Mouse (Mus musculus) stomach, embryonic 14.5 days (tissue): Measurements from ENCODE around the gene Pop7. TPM values are rescaled to one million over a fixed set of nuclear protein-coding genes. Genes with fewer than 3 reads are reported as not detected.

ENCODE experiments used
- ATAC-seq: fragments of 200-750 bp; cut with Nextera tagmentation; 2 replicates; pipeline ENCODE4 v1.8.0; 2017; ENCODE audit warnings: low read depth, moderate TSS enrichment; ENCODE audit not compliant: insufficient number of reproducible peaks, insufficient read depth, low FRiP score
- H3K27ac ChIP-seq: fragments of 300-500 bp; sonication (generic); 2 replicates; pipeline ENCODE4 v1.5.1; 2014; ENCODE audit warnings: mild to moderate bottlenecking, low read length, moderate library complexity, mixed read lengths
- H3K27me3 ChIP-seq: fragments of 300-500 bp; sonication (generic); 2 replicates; pipeline ENCODE4 v1.6.1; 2014; ENCODE audit warnings: low read length, control low read depth, mixed read lengths; ENCODE audit not compliant: control insufficient read depth, insufficient read depth
- H3K36me3 ChIP-seq: fragments of 300-500 bp; sonication (generic); 2 replicates; pipeline ENCODE4 v1.6.1; 2014; ENCODE audit warnings: mild to moderate bottlenecking, control low read depth, low read length, moderate library complexity, mixed read lengths; ENCODE audit not compliant: control insufficient read depth, insufficient read depth
- H3K4me1 ChIP-seq: fragments of 300-500 bp; sonication (generic); 2 replicates; pipeline ENCODE4 v1.6.1; 2014; ENCODE audit warnings: low read length, control low read depth, mixed read lengths; ENCODE audit not compliant: control insufficient read depth, insufficient read depth
- H3K4me2 ChIP-seq: fragments of 300-500 bp; sonication (generic); replicated peaks from 2 replicates; pipeline ENCODE4 v1.6.1; 2014; ENCODE audit warnings: low read depth, low read length, control low read depth
- H3K4me3 ChIP-seq: fragments of 300-500 bp; sonication (generic); 2 replicates; pipeline ENCODE4 v1.5.1; 2014; ENCODE audit warnings: low read depth, low read length, control low read depth
- H3K9ac ChIP-seq: fragments of 300-500 bp; sonication (generic); replicated peaks from 2 replicates; pipeline ENCODE4 v1.6.1; 2014; ENCODE audit warnings: low read depth, mild to moderate bottlenecking, control low read depth, low read length, moderate library complexity, mixed read lengths
- H3K9me3 ChIP-seq: fragments of 300-500 bp; sonication (generic); 2 replicates; pipeline ENCODE4 v1.6.1; 2016; ENCODE audit warnings: low read depth, low read length, control low read depth; ENCODE audit not compliant: control insufficient read depth
- WGBS: fragments of 180-500 bp; shearing (Covaris S2); extraction: QIAGEN DNeasy Blood & Tissue Kit; methylation state at CpG from one replicate; pipeline ENCODE4 v1.1.7; 2014; 5-methylcytosine and 5-hydroxymethylcytosine counted together
- polyA plus RNA-seq: library from polyadenylated mRNA; unstranded; fragments of >200 nt; fragmentation: Nextera tagmentation; extraction: Ambion mirVana; gene quantifications from 2 replicates; pipeline ENCODE4 v1.2.1, GENCODE M21; 2014

The Pop7 gene
- polyA plus RNA-seq, 1 experiment from 2014 or later: 51.7 TPM

DNA sequence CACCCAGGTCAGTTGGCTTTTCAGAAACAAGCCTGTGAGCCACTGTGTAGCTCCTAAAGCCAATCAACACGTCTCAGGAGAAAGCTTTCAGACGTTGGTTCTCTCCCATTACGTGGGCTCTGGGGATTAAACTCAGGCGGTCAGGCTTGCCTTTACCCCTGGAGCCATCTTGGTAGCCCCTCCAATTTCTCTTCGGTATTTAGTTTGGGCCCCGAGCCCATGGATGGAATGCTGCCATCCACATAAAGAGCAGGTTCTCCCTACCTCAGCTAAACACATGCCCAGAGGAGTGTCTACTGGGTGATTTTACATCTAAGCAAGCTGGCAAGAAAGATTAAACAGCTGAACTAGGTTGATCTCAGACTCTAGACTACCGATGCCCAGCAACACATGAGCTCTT lies 2.1 kb downstream of the Pop7 start:
- no peak overlapping the region for H3K27ac ChIP-seq
- ATAC-seq: no peak
- 89% methylated on average over 7 of the region's 7 CpGs for WGBS
- no peaks in the 10 kb centered on the region for H3K27me3 ChIP-seq
- peaks cover 9% of the 10 kb centered on the region; the same call in 1 of the 2 replicates for H3K4me1 ChIP-seq
- no peak overlapping the region for H3K4me3 ChIP-seq
- peaks cover 2% of the 10 kb centered on the region; the same call in 1 of the 2 replicates for H3K36me3 ChIP-seq
- H3K9me3 ChIP-seq: no peaks in the 10 kb centered on the region
- H3K9ac ChIP-seq: no peak overlapping the region
- no peak overlapping the region for H3K4me2 ChIP-seq

DNA sequence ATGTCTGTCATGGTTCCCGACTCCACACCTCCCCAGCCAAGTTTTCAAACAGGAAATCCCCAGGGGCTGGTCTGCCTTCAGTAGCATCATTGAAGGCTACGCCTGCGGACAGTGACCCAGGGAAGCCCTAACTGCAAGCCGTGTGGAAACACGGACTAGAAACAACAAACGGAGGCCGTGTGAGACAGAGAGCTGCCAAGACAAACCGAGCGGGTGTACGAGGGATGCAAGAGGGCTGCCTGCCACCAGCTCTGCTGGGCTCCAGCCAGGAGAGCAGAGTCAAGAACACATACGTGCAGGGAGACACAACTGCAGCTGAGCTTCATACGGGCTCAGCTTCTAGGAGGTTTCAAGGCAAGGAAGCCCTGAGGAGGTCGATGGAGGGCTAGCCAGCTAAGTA lies 8.5 kb downstream of the Pop7 start:
- WGBS: 73% methylated on average over 13 of the region's 13 CpGs
- no peak overlapping the region for H3K9ac ChIP-seq
- no peak for ATAC-seq
- no peaks in the 10 kb centered on the region for H3K9me3 ChIP-seq
- no peaks in the 10 kb centered on the region for H3K36me3 ChIP-seq
- H3K4me3 ChIP-seq: no peak overlapping the region
- no peaks in the 10 kb centered on the region for H3K4me1 ChIP-seq
- H3K27me3 ChIP-seq: no peaks in the 10 kb centered on the region
- no peak overlapping the region for H3K4me2 ChIP-seq
- no peak overlapping the region for H3K27ac ChIP-seq

DNA sequence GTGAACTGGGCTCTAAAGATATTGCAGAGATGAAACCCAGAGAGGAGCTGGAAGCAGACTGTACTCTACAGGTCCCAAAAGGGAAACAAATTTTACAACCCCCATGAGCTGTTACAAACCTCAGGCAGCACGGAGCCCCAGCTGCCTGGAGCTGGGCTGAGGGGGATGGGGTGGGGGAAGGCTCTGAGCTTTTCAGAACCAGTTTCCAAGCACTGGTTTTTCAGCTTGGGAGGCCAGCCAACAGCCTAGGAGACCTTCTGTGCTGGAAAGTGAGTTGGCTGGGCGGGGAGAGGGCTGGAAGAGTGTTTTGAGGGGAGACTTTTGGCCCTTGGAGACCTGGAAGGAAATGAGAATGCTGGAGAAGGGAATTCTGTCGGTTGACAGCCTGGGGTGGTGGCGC lies 10.8 kb downstream of the Pop7 start:
- ATAC-seq: no peak
- H3K27ac ChIP-seq: no peak overlapping the region; the same call in 1 of the 2 replicates
- no peaks in the 10 kb centered on the region for H3K4me1 ChIP-seq
- no peaks in the 10 kb centered on the region for H3K27me3 ChIP-seq
- H3K9ac ChIP-seq: no peak overlapping the region
- H3K9me3 ChIP-seq: no peaks in the 10 kb centered on the region; the same call in 1 of the 2 replicates
- H3K36me3 ChIP-seq: no peaks in the 10 kb centered on the region
- 51% methylated on average over 4 of the region's 4 CpGs for WGBS
- H3K4me3 ChIP-seq: no peak overlapping the region
- no peak overlapping the region for H3K4me2 ChIP-seq

DNA sequence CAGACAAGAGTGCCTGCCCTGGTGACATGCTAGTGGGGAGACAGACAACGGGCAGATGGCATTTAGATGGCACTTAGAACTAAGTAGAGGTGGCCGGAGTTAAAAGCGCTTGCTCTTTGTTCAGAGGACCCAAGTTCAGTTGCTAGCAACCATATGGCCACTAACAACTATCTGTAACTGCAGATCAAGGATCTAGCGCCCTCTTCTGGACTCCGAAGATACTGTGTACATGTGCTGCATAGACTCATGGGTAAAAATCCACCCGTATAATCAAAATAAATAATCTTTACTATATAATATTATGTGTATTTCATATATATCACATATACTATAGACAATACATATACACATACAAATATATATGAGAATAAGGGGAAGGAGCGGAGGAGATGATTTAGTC lies 14.7 kb downstream of the Pop7 start:
- H3K36me3 ChIP-seq: no peaks in the 10 kb centered on the region
- H3K9ac ChIP-seq: no peak overlapping the region
- peaks cover 7% of the 10 kb centered on the region; the same call in 1 of the 2 replicates for H3K4me1 ChIP-seq
- WGBS: 82% methylated on average over 7 of the region's 7 CpGs
- no peak overlapping the region for H3K27ac ChIP-seq
- no peak overlapping the region for H3K4me2 ChIP-seq
- H3K9me3 ChIP-seq: no peaks in the 10 kb centered on the region; the same call in 1 of the 2 replicates
- no peak overlapping the region for H3K4me3 ChIP-seq
- no peak for ATAC-seq
- H3K27me3 ChIP-seq: no peaks in the 10 kb centered on the region

DNA sequence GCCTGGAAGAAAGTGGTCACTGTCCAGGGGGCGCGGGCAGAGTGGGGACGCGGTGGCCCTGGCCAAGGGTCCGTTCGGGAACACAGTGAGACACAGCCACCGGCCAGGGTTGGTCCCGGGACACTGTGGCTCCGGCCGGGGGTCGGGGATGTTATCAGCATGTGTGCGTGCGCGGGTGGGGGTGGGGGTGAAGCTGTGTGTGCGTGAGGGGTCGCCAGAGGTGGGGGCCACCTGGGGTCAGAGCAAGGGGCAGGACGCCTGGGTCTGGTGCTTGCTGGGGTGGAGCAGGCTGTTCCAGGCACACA lies 16.5 kb downstream of the Pop7 start:
- Histone ChIP-seq H3K4me3 (peak overlapping the region; percentile 15), H3K36me3 (no peaks in the 10 kb centered on the region), H3K4me1 (peaks cover 7% of the 10 kb centered on the region; the same call in 1 of the 2 replicates), H3K9me3 (no peaks in the 10 kb centered on the region; the same call in 1 of the 2 replicates), H3K9ac (no peak overlapping the region), H3K27me3 (no peaks in the 10 kb centered on the region), H3K4me2 (peak overlapping the region; percentile 46), H3K27ac (no peak overlapping the region)
- WGBS: 1% methylated on average over 17 of the region's 17 CpGs
- ATAC-seq: no peak; the same call in 1 of the 2 replicates

DNA sequence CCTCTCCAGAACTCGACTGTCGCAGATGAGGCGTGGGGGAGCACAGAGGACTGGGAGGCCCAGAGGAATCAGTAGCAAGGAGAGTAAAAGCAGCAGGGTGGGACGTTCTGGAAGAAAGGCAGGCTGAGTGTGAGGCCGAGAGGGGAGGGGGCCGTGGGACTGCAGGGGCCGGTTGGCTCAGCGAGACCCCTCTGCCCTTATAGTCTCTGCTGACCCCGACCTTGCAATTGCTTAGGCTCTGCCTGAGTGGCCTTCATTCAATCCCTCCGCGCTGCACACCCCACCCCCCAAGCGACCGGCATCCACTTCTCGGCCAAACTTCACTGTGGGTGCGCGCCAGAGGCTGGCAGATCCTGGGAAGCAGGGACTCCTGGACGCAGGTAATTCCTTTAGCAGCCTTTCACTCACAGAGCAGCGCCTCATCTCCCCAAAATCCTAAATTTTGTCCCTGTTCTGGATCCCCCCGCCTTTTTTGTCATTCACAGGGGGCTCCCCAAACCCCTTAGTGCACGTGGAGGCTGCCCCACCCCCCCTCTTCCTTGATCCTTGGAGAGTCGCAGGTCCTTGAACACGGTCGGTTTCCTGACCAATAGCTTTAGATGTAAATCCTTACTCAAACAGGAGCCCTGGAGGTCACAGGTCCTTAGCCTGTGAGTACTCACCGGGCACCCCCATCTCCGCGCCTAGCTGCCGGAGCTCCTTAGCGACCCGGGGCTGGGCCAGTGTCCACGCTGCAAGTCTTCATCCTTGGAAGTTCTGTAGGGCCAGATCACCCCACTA lies 17.1 kb downstream of the Pop7 start:
- no peak for ATAC-seq
- H3K4me1 ChIP-seq: peaks cover 7% of the 10 kb centered on the region; the same call in 1 of the 2 replicates
- H3K27me3 ChIP-seq: no peaks in the 10 kb centered on the region
- no peak overlapping the region for H3K27ac ChIP-seq
- H3K4me3 ChIP-seq: peak overlapping the region; percentile 15
- no peak overlapping the region for H3K9ac ChIP-seq
- H3K4me2 ChIP-seq: peak overlapping the region; percentile 46
- WGBS: 11% methylated on average over 30 of the region's 30 CpGs
- H3K36me3 ChIP-seq: no peaks in the 10 kb centered on the region
- no peaks in the 10 kb centered on the region; the same call in 1 of the 2 replicates for H3K9me3 ChIP-seq

DNA sequence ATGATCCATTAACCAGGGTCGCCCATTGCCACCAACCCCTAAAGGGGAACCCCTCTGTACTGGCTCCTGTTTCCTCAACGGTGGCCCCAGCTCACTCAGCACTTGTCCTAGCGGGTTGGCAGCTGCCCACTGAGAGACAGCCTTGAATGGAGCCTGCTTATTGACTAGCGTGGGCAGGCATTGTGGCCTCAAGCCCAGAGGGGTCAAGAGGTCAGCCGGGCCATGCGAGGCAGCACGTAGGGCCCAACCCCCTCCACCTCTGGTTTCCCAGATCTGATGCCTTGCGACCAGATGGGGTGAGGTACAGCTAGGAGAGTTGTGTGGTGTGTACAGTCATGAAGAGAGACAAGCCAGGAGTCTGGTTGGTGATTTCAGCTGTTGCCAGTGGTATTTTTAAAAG lies 20.4 kb downstream of the Pop7 start:
- ATAC-seq: no peak
- H3K4me1 ChIP-seq: peaks cover 7% of the 10 kb centered on the region; the same call in 1 of the 2 replicates
- 34% methylated on average over 8 of the region's 8 CpGs for WGBS

DNA sequence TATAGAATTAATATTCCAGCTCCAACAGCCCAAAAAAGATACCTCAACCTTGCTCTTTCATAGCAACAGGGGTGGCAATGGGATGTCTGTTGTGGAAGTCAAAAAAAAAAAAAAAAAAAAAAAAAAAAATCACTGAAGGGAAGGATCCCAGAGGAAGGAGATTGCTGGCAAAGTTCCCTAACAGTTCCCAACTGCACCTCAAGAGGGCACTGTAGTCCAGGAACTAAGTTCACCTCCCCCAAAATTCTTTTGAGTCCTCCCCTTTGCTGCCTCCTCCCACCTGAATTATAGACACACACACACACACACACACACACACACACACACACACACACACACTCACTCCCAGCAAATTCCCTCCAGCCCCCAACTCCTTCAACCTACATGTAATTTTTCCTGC lies 21.2 kb downstream of the Pop7 start:
- Histone ChIP-seq H3K4me1 (peaks cover 7% of the 10 kb centered on the region; the same call in 1 of the 2 replicates), H3K9ac (no peak overlapping the region), H3K4me3 (no peak overlapping the region), H3K9me3 (no peaks in the 10 kb centered on the region), H3K27ac (no peak overlapping the region), H3K36me3 (no peaks in the 10 kb centered on the region), H3K4me2 (no peak overlapping the region), H3K27me3 (no peaks in the 10 kb centered on the region)
- no peak for ATAC-seq

More for the DNA sequence above, 20.4 kb downstream of the Pop7 start:
- no peaks in the 10 kb centered on the region for H3K27me3 ChIP-seq
- H3K4me3 ChIP-seq: no peak overlapping the region
- H3K36me3 ChIP-seq: no peaks in the 10 kb centered on the region
- no peak overlapping the region for H3K27ac ChIP-seq
- no peak overlapping the region for H3K4me2 ChIP-seq
- H3K9ac ChIP-seq: no peak overlapping the region
- no peaks in the 10 kb centered on the region for H3K9me3 ChIP-seq

DNA sequence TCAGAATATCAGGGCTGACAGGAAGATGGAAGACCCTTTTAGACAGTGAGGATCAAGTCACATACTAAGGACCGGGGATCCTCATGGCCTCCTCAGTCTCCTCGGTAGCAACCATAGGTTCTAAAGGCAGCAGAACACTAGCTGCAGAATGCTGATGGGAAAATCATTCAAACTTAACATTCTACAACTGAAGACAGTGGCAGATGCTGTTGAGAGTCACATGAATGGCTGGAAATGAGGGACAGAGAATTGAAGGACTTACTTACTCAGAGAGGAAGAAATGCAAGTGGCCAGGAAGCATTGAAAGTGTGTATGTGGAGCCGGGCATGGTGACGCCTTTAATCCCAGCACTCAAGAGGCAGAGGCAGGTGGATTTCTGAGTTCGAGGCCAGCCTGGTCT lies 25.4 kb downstream of the Pop7 start, which contains the start of gene Zan:
Gene Zan, minus strand, starts transcription at position 101 of the 400 bp plus-strand sequence.
- Histone ChIP-seq H3K27me3 (no peaks in the 10 kb centered on the region), H3K4me1 (no peaks in the 10 kb centered on the region), H3K36me3 (no peaks in the 10 kb centered on the region), H3K27ac (no peak within 1 kb of the TSS), H3K4me3 (no peak within 1 kb of the TSS), H3K4me2 (no peak within 1 kb of the TSS), H3K9me3 (no peaks in the 10 kb centered on the region), H3K9ac (no peak within 1 kb of the TSS)
- ATAC-seq: no peak
- 75% methylated on average over 5 of the region's 5 CpGs for WGBS
